Mouse (Mus musculus): ENCODE measurements around the gene Urah.

GRCm38 (mm10) chr7:140882469-140882803 lies 47.6 kb downstream of the Urah start:
- TF ChIP-seq POLR2AphosphoS5 (IDR thresholded peaks at IDR 0.05; ENCODE audit: insufficient replicate concordance, low read depth, low read length): no peak
- no peak for TF ChIP-seq CTCF (IDR thresholded peaks at IDR 0.05; ENCODE audit: low read depth, low read length)

Measured in G1E (cell line).